Mouse (Mus musculus): Measurements from ENCODE around the gene Sstr5. TPM values are rescaled to one million over a fixed set of nuclear protein-coding genes. Genes with fewer than 3 reads are reported as not detected.

Sstr5 gene
- not detected for polyA plus RNA-seq (2014; fragmentation: Illumina TruSeq; extraction: RNeasy Lipid Tissue Mini Kit (QIAGEN cat#74804))

DNA sequence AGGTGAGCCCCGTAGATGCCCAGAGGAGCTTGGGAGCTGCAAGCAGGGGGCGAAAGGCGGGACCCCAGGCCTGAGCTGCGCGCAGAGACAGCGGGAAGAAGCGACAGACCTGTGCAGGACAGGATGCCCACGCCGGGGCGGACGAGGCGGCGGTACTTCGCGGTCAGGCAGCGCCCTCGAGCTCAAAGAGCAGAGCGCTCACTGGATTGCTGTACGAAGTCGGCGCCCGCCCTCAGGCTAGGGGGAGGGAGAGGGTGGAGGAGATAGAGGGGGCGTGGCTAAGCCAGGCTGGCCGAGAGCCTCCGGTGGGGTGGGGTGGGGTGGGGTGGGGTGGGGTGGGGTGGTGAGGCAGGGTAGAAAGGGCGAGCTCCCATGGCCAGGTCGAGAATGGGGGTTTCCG is at the start of gene Sstr5:
TSS of gene Sstr5 (minus strand) at position 276 of the 400 bp plus-strand sequence.

DNA sequence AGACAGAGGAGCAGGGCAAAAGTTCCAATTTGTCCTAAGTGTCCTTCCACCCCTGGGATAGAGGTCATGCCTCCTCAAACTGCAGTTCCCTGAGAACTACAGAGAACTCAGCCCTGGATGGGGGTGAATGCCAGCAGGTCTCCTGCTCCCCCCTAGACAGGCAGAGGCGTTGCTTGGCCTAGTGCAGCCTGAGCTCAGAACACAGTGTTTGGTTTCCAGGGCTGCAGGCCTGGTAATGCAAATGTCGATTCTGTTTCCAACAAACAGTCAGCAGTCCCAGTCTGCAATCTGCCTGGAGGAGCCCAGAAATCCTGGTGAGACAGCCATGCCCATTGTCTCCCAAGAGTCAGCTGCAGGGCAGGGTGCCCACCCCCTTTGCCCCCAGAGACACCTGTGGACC is 42.8 kb downstream of the Sstr5 start, which contains the start of gene Tekt4:
TSS of gene Tekt4 (plus strand) at position 344 of the 400 bp plus-strand sequence.

Other genes with a start within 250 kb of the Sstr5 start
- gene Baiap3, start 240.9 kb downstream of the Sstr5 start, polyA plus RNA-seq (2014; fragmentation: Illumina TruSeq; extraction: RNeasy Lipid Tissue Mini Kit (QIAGEN cat#74804)) = not detected
- gene Ube2i, start 222.7 kb downstream of the Sstr5 start, polyA plus RNA-seq (2014; fragmentation: Illumina TruSeq; extraction: RNeasy Lipid Tissue Mini Kit (QIAGEN cat#74804)) = 305 TPM
- gene Prss34, start 198.9 kb downstream of the Sstr5 start, polyA plus RNA-seq (2014; fragmentation: Illumina TruSeq; extraction: RNeasy Lipid Tissue Mini Kit (QIAGEN cat#74804)) = not detected
- gene Prss28, start 188.6 kb downstream of the Sstr5 start, polyA plus RNA-seq (2014; fragmentation: Illumina TruSeq; extraction: RNeasy Lipid Tissue Mini Kit (QIAGEN cat#74804)) = not detected
- gene Prss29, start 178.6 kb downstream of the Sstr5 start, polyA plus RNA-seq (2014; fragmentation: Illumina TruSeq; extraction: RNeasy Lipid Tissue Mini Kit (QIAGEN cat#74804)) = not detected
- not detected for gene Tpsab1, start 151.7 kb downstream of the Sstr5 start, polyA plus RNA-seq (2014; fragmentation: Illumina TruSeq; extraction: RNeasy Lipid Tissue Mini Kit (QIAGEN cat#74804))
- gene Tpsb2, start 131.0 kb downstream of the Sstr5 start, polyA plus RNA-seq (2014; fragmentation: Illumina TruSeq; extraction: RNeasy Lipid Tissue Mini Kit (QIAGEN cat#74804)) = not detected
- not detected for gene Tpsg1, start 128.0 kb downstream of the Sstr5 start, polyA plus RNA-seq (2014; fragmentation: Illumina TruSeq; extraction: RNeasy Lipid Tissue Mini Kit (QIAGEN cat#74804))
- 0.66 TPM for gene Cacna1h, start 63.5 kb downstream of the Sstr5 start, polyA plus RNA-seq (2014; fragmentation: Illumina TruSeq; extraction: RNeasy Lipid Tissue Mini Kit (QIAGEN cat#74804))
- not detected for gene Tekt4, start 42.7 kb downstream of the Sstr5 start, polyA plus RNA-seq (2014; fragmentation: Illumina TruSeq; extraction: RNeasy Lipid Tissue Mini Kit (QIAGEN cat#74804))
- gene Sox8, start 73.4 kb upstream of the Sstr5 start, polyA plus RNA-seq (2014; fragmentation: Illumina TruSeq; extraction: RNeasy Lipid Tissue Mini Kit (QIAGEN cat#74804)) = 1.3 TPM
- gene Lmf1, start 81.8 kb upstream of the Sstr5 start, polyA plus RNA-seq (2014; fragmentation: Illumina TruSeq; extraction: RNeasy Lipid Tissue Mini Kit (QIAGEN cat#74804)) = 0.43 TPM
- gene Gng13, start 219.9 kb upstream of the Sstr5 start, polyA plus RNA-seq (2014; fragmentation: Illumina TruSeq; extraction: RNeasy Lipid Tissue Mini Kit (QIAGEN cat#74804)) = not detected
- not detected for gene Chtf18, start 230.1 kb upstream of the Sstr5 start, polyA plus RNA-seq (2014; fragmentation: Illumina TruSeq; extraction: RNeasy Lipid Tissue Mini Kit (QIAGEN cat#74804))
- not detected for gene Rpusd1, start 230.4 kb upstream of the Sstr5 start, polyA plus RNA-seq (2014; fragmentation: Illumina TruSeq; extraction: RNeasy Lipid Tissue Mini Kit (QIAGEN cat#74804))
- not detected for gene Mslnl, start 238.8 kb upstream of the Sstr5 start, polyA plus RNA-seq (2014; fragmentation: Illumina TruSeq; extraction: RNeasy Lipid Tissue Mini Kit (QIAGEN cat#74804))

Measured in ovary, adult 10 weeks (tissue).